Mouse (Mus musculus): ENCODE data around the gene Ptpn6.

Ptpn6 gene

GRCm38 (mm10) chr6:124738511-124739023 is at the start of gene Ptpn6:
Gene Ptpn6 (minus strand): TSS chr6:124738714.
- in situ Hi-C loops (cut with MboI; ENCODE audit: low pct_unique_long_range_greater_than_20kb in 1 of 2, low sequenced_read_pairs in 2 of 2, unreplicated experiment in 1 of 2): no loop called here

GRCm38 (mm10) chr6:124787722-124788121 is 49.2 kb upstream of the Ptpn6 start:
- in situ Hi-C loops (cut with MboI; ENCODE audit: low pct_unique_long_range_greater_than_20kb in 1 of 2, low sequenced_read_pairs in 2 of 2, unreplicated experiment in 1 of 2): no loop called here

GRCm38 (mm10) chr6:124786756-124787420 is 48.4 kb upstream of the Ptpn6 start:
- in situ Hi-C loops (cut with MboI; ENCODE audit: low pct_unique_long_range_greater_than_20kb in 1 of 2, low sequenced_read_pairs in 2 of 2, unreplicated experiment in 1 of 2): no loop called here

- in situ Hi-C loops (cut with MboI; ENCODE audit: low pct_unique_long_range_greater_than_20kb in 1 of 2, low sequenced_read_pairs in 2 of 2, unreplicated experiment in 1 of 2): no loop called here
Observed at GRCm38 (mm10) chr6:124782436-124782835, 43.9 kb upstream of the Ptpn6 start.

GRCm38 (mm10) chr6:124780917-124781316 is 42.4 kb upstream of the Ptpn6 start:
- in situ Hi-C loops (cut with MboI; ENCODE audit: low pct_unique_long_range_greater_than_20kb in 1 of 2, low sequenced_read_pairs in 2 of 2, unreplicated experiment in 1 of 2): no loop called here

GRCm38 (mm10) chr6:124779984-124780416 is 41.5 kb upstream of the Ptpn6 start:
- in situ Hi-C loops (cut with MboI; ENCODE audit: low pct_unique_long_range_greater_than_20kb in 1 of 2, low sequenced_read_pairs in 2 of 2, unreplicated experiment in 1 of 2): no loop called here

GRCm38 (mm10) chr6:124779222-124779983 is 40.9 kb upstream of the Ptpn6 start, which contains the start of gene Lrrc23:
Gene Lrrc23 (minus strand): TSS chr6:124779727.
- in situ Hi-C loops (cut with MboI; ENCODE audit: low pct_unique_long_range_greater_than_20kb in 1 of 2, low sequenced_read_pairs in 2 of 2, unreplicated experiment in 1 of 2): no loop called here

- in situ Hi-C loops (cut with MboI; ENCODE audit: low pct_unique_long_range_greater_than_20kb in 1 of 2, low sequenced_read_pairs in 2 of 2, unreplicated experiment in 1 of 2): loop anchor here in 1 of 2 experiments (25.0 kb wide), 1 partner anchor 283 kb away; the partner anchor contains the start of gene C1rl
Observed at GRCm38 (mm10) chr6:124770511-124770910, 32.0 kb upstream of the Ptpn6 start.

- in situ Hi-C loops (cut with MboI; ENCODE audit: low pct_unique_long_range_greater_than_20kb in 1 of 2, low sequenced_read_pairs in 2 of 2, unreplicated experiment in 1 of 2): loop anchor here in 1 of 2 experiments (25.0 kb wide), 1 partner anchor 283 kb away; the partner anchor contains the start of gene C1rl
Observed at GRCm38 (mm10) chr6:124770013-124770412, 31.5 kb upstream of the Ptpn6 start.

GRCm38 (mm10) chr6:124769101-124769765 is 30.7 kb upstream of the Ptpn6 start, which contains the start of gene Eno2:
Gene Eno2 (minus strand): TSS chr6:124769673.
- in situ Hi-C loops (cut with MboI; ENCODE audit: low pct_unique_long_range_greater_than_20kb in 1 of 2, low sequenced_read_pairs in 2 of 2, unreplicated experiment in 1 of 2): loop anchor here (10.0 to 25.0 kb wide), 2 partner anchors 114 to 282 kb away; partner anchors contain the start of gene C1rl (in 1 of the 2)

GRCm38 (mm10) chr6:124768704-124769044 is 30.2 kb upstream of the Ptpn6 start:
- in situ Hi-C loops (cut with MboI; ENCODE audit: low pct_unique_long_range_greater_than_20kb in 1 of 2, low sequenced_read_pairs in 2 of 2, unreplicated experiment in 1 of 2): loop anchor here (10.0 to 25.0 kb wide), 2 partner anchors 114 to 281 kb away; partner anchors contain the start of gene C1rl (in 1 of the 2)

GRCm38 (mm10) chr6:124767920-124768703 is 29.6 kb upstream of the Ptpn6 start:
- in situ Hi-C loops (cut with MboI; ENCODE audit: low pct_unique_long_range_greater_than_20kb in 1 of 2, low sequenced_read_pairs in 2 of 2, unreplicated experiment in 1 of 2): loop anchor here (10.0 to 25.0 kb wide), 2 partner anchors 113 to 281 kb away; partner anchors contain the start of gene C1rl (in 1 of the 2)

- in situ Hi-C loops (cut with MboI; ENCODE audit: low pct_unique_long_range_greater_than_20kb in 1 of 2, low sequenced_read_pairs in 2 of 2, unreplicated experiment in 1 of 2): loop anchor here (10.0 to 25.0 kb wide), 2 partner anchors 113 to 280 kb away; partner anchors contain the start of gene C1rl (in 1 of the 2)
Observed at GRCm38 (mm10) chr6:124767536-124767919, 29.0 kb upstream of the Ptpn6 start.

GRCm38 (mm10) chr6:124765951-124766350 is 27.4 kb upstream of the Ptpn6 start:
- in situ Hi-C loops (cut with MboI; ENCODE audit: low pct_unique_long_range_greater_than_20kb in 1 of 2, low sequenced_read_pairs in 2 of 2, unreplicated experiment in 1 of 2): loop anchor here (10.0 to 25.0 kb wide), 2 partner anchors 111 to 279 kb away; partner anchors contain the start of gene C1rl (in 1 of the 2)

- in situ Hi-C loops (cut with MboI; ENCODE audit: low pct_unique_long_range_greater_than_20kb in 1 of 2, low sequenced_read_pairs in 2 of 2, unreplicated experiment in 1 of 2): loop anchor here in 1 of 2 experiments (25.0 kb wide), 1 partner anchor 272 kb away; the partner anchor contains the start of gene C1rl
Observed at GRCm38 (mm10) chr6:124759259-124759658, 20.7 kb upstream of the Ptpn6 start.

- in situ Hi-C loops (cut with MboI; ENCODE audit: low pct_unique_long_range_greater_than_20kb in 1 of 2, low sequenced_read_pairs in 2 of 2, unreplicated experiment in 1 of 2): loop anchor here in 1 of 2 experiments (25.0 kb wide), 1 partner anchor 272 kb away; the partner anchor contains the start of gene C1rl
Observed at GRCm38 (mm10) chr6:124758849-124759232, 20.3 kb upstream of the Ptpn6 start.
